Mouse (Mus musculus) telencephalon, adult 2 months (tissue): Measurements from ENCODE around the gene Tob2.
A peak's percentile ranks its signal among the peaks of the same experiment; 100 is the strongest.

Experiments
- DNase-seq: peaks from one replicate; pipeline ENCODE4 v3.0.0-alpha.2; 2011; ENCODE audit warnings: low read depth, low spot score

The Tob2 gene

GRCm38 (mm10) chr15:81812287-81812686 is 46.3 kb downstream of the Tob2 start:
- no peak for DNase-seq

- DNase-seq: no peak
Observed at GRCm38 (mm10) chr15:81811599-81811996, 47.0 kb downstream of the Tob2 start.

- peak; percentile 99 for DNase-seq
Observed at GRCm38 (mm10) chr15:81810671-81811598, 47.7 kb downstream of the Tob2 start.

- DNase-seq: peak; percentile 79
Observed at GRCm38 (mm10) chr15:81810150-81810549, 48.4 kb downstream of the Tob2 start.

GRCm38 (mm10) chr15:81809550-81809949 is 49.0 kb downstream of the Tob2 start:
- no peak for DNase-seq

GRCm38 (mm10) chr15:81808799-81809198 is 49.8 kb downstream of the Tob2 start:
- no peak for DNase-seq

- DNase-seq: no peak
Observed at GRCm38 (mm10) chr15:81806621-81807404, 51.8 kb downstream of the Tob2 start.

- no peak for DNase-seq
Observed at GRCm38 (mm10) chr15:81805624-81806023, 53.0 kb downstream of the Tob2 start.

- DNase-seq: no peak
Observed at GRCm38 (mm10) chr15:81804883-81805282, 53.7 kb downstream of the Tob2 start.

GRCm38 (mm10) chr15:81804172-81804571 is 54.4 kb downstream of the Tob2 start:
- no peak for DNase-seq

GRCm38 (mm10) chr15:81803425-81803951 is 55.1 kb downstream of the Tob2 start:
- no peak for DNase-seq

- peak; percentile 85 for DNase-seq
Observed at GRCm38 (mm10) chr15:81802941-81803351, 55.6 kb downstream of the Tob2 start.

- peak; percentile 98 for DNase-seq
Observed at GRCm38 (mm10) chr15:81802001-81802890, 56.4 kb downstream of the Tob2 start, which contains the start of gene Tef. Gene Tef (plus strand): TSS chr15:81802421.

- DNase-seq: no peak
Observed at GRCm38 (mm10) chr15:81800391-81800790, 58.2 kb downstream of the Tob2 start.

- DNase-seq: no peak
Observed at GRCm38 (mm10) chr15:81798421-81798820, 60.2 kb downstream of the Tob2 start.
